Mouse (Mus musculus) MEL (cell line): ENCODE data around the gene Eif2b4. TPM values are rescaled to one million over a fixed set of nuclear protein-coding genes. Genes with fewer than 3 reads are reported as not detected.

Experiments used
- DNase-seq: peaks from one replicate; pipeline ENCODE4 v3.0.0; 2011; ENCODE audit warnings: low read depth, low spot score
- H3K27ac ChIP-seq: 2 replicates; pipeline ENCODE4 v1.5.1; 2012; ENCODE audit warnings: low read depth, mild to moderate bottlenecking, control low read depth, low read length, moderate library complexity; ENCODE audit not compliant: control insufficient read depth
- H3K27me3 ChIP-seq, 2 experiments: fragments of 150-350 bp in 1 of 2; sonication (generic) in 1 of 2; 2 replicates each; pipeline ENCODE4 v1.6.1; 2012; ENCODE audit warnings: low read length in 2 of 2, mild to moderate bottlenecking in 2 of 2, improper control_type of control experiment in 1 of 2, moderate library complexity in 1 of 2; ENCODE audit not compliant: insufficient read depth in 2 of 2, control insufficient read depth in 1 of 2
- H3K36me3 ChIP-seq, 2 experiments: 2 replicates each; pipeline ENCODE4 v1.6.1; 2012 to 2014; ENCODE audit warnings: low read length in 2 of 2, improper control_type of control experiment in 1 of 2, inconsistent platforms in 1 of 2, mild to moderate bottlenecking in 1 of 2; ENCODE audit not compliant: insufficient read depth in 2 of 2, control insufficient read depth in 1 of 2
- H3K4me1 ChIP-seq, 2 experiments: fragments of 150-350 bp in 1 of 2; sonication (generic) in 1 of 2; 2 replicates each; pipeline ENCODE4 v1.6.1; 2012; ENCODE audit warnings: low read length in 2 of 2, improper control_type of control experiment in 1 of 2, mild to moderate bottlenecking in 1 of 2; ENCODE audit not compliant: insufficient read depth in 2 of 2, control insufficient read depth in 1 of 2
- H3K4me3 ChIP-seq, 2 experiments: fragments of 150-350 bp in 1 of 2; sonication (generic) in 1 of 2; 2 replicates each; pipeline ENCODE4 v1.5.1; 2012; ENCODE audit warnings: low read depth in 2 of 2, low read length in 2 of 2, mild to moderate bottlenecking in 2 of 2, moderate library complexity in 2 of 2, control low read depth in 1 of 2, improper control_type of control experiment in 1 of 2; ENCODE audit not compliant: control insufficient read depth in 1 of 2, insufficient read depth in 1 of 2
- H3K79me2 ChIP-seq: 2 replicates; pipeline ENCODE4 v1.6.1; 2012; ENCODE audit warnings: mild to moderate bottlenecking, low read length, moderate library complexity; ENCODE audit not compliant: control insufficient read depth, poor library complexity, insufficient read depth
- H3K9ac ChIP-seq: 2 replicates; pipeline ENCODE4 v1.6.1; 2012; ENCODE audit warnings: low read depth, mild to moderate bottlenecking, control low read depth, low read length, moderate library complexity; ENCODE audit not compliant: control insufficient read depth, poor library complexity, severe bottlenecking
- H3K9me3 ChIP-seq: fragments of 150-350 bp; sonication (generic); replicated peaks from 2 replicates; pipeline ENCODE4 v1.6.1; 2012; ENCODE audit warnings: mild to moderate bottlenecking, low read length, improper control_type of control experiment, moderate library complexity; ENCODE audit not compliant: insufficient read depth
- CHD1 ChIP-seq: IDR thresholded peaks from 2 replicates; pipeline ENCODE4 v1.6.1; 2012; ENCODE audit warnings: low read depth, mild to moderate bottlenecking, inconsistent platforms, low read length, improper control_type of control experiment
- CHD2 ChIP-seq: IDR thresholded peaks from 2 replicates; pipeline ENCODE4 v1.6.1; 2011; ENCODE audit warnings: low read length, improper control_type of control experiment
- CTCF ChIP-seq, 3 experiments: IDR thresholded peaks in 2 of 3; conservative IDR thresholded peaks in 1 of 3; 2 replicates each; pipeline ENCODE4 v1.5.1; 2011 to 2012; ENCODE audit warnings: low read length in 3 of 3, low read depth in 2 of 3, mild to moderate bottlenecking in 2 of 3, improper control_type of control experiment in 1 of 3, inconsistent platforms in 1 of 3, mixed read lengths in 1 of 3, moderate library complexity in 1 of 3; ENCODE audit not compliant: control insufficient read depth in 1 of 3, insufficient read depth in 1 of 3, poor library complexity in 1 of 3, severe bottlenecking in 1 of 3
- E2F4 ChIP-seq: IDR thresholded peaks from 2 replicates; pipeline ENCODE4 v1.6.1; 2011; ENCODE audit warnings: low read depth, low read length, improper control_type of control experiment, borderline replicate concordance
- ETS1 ChIP-seq: IDR thresholded peaks from 2 replicates; pipeline ENCODE4 v1.6.1; 2012; ENCODE audit warnings: low read depth, mild to moderate bottlenecking, inconsistent platforms, low read length, improper control_type of control experiment, moderate library complexity
- GABPA ChIP-seq: IDR thresholded peaks from 2 replicates; pipeline ENCODE4 v1.6.1; 2012; ENCODE audit warnings: low read depth, mild to moderate bottlenecking, inconsistent platforms, low read length, improper control_type of control experiment, moderate library complexity
- GATA1 ChIP-seq: IDR thresholded peaks from 2 replicates; pipeline ENCODE4 v1.6.1; 2011; ENCODE audit warnings: low read depth, low read length, improper control_type of control experiment
- HCFC1 ChIP-seq: IDR thresholded peaks from 2 replicates; pipeline ENCODE4 v1.6.1; 2012; ENCODE audit warnings: low read depth, mild to moderate bottlenecking, inconsistent platforms, low read length, improper control_type of control experiment, moderate library complexity
- JUND ChIP-seq: IDR thresholded peaks from 2 replicates; pipeline ENCODE4 v1.6.1; 2011; ENCODE audit warnings: low read depth, mild to moderate bottlenecking, improper control_type of control experiment, low read length
- KAT2A ChIP-seq: conservative IDR thresholded peaks from 2 replicates; pipeline ENCODE4 v1.6.1; 2012; ENCODE audit warnings: low read depth, low read length, improper control_type of control experiment, inconsistent platforms
- MAFK ChIP-seq: IDR thresholded peaks from 2 replicates; pipeline ENCODE4 v1.6.1; 2011; ENCODE audit warnings: low read depth, mild to moderate bottlenecking, low read length, improper control_type of control experiment, borderline replicate concordance
- MAZ ChIP-seq: IDR thresholded peaks from 2 replicates; pipeline ENCODE4 v1.6.1; 2012; ENCODE audit warnings: low read depth, mild to moderate bottlenecking, inconsistent platforms, low read length, improper control_type of control experiment
- MXI1 ChIP-seq: IDR thresholded peaks from 2 replicates; pipeline ENCODE4 v1.6.1; 2011; ENCODE audit warnings: mild to moderate bottlenecking, low read depth, low read length, improper control_type of control experiment
- MYB ChIP-seq: IDR thresholded peaks from 2 replicates; pipeline ENCODE4 v1.6.1; 2011; ENCODE audit warnings: mild to moderate bottlenecking, low read depth, low read length, improper control_type of control experiment
- MYC ChIP-seq: IDR thresholded peaks from 2 replicates; pipeline ENCODE4 v1.6.1; 2011; ENCODE audit warnings: low read depth, mild to moderate bottlenecking, low read length, improper control_type of control experiment, moderate library complexity
- NELFE ChIP-seq: IDR thresholded peaks from 2 replicates; pipeline ENCODE4 v1.6.1; 2011; ENCODE audit warnings: low read depth, low read length, improper control_type of control experiment
- NRF1 ChIP-seq: IDR thresholded peaks from 2 replicates; pipeline ENCODE4 v1.6.1; 2014; ENCODE audit warnings: low read depth, mild to moderate bottlenecking, inconsistent platforms, low read length, improper control_type of control experiment, moderate library complexity; ENCODE audit not compliant: poor library complexity, insufficient read depth, severe bottlenecking
- POLR2A ChIP-seq, 2 experiments: IDR thresholded peaks; 2 replicates each; pipeline ENCODE4 v1.6.1; 2011 to 2012; ENCODE audit warnings: low read length in 2 of 2, mild to moderate bottlenecking in 2 of 2, control low read depth in 1 of 2, improper control_type of control experiment in 1 of 2, low read depth in 1 of 2, moderate library complexity in 1 of 2; ENCODE audit not compliant: control insufficient read depth in 1 of 2, insufficient read depth in 1 of 2, poor library complexity in 1 of 2
- POLR2AphosphoS2 ChIP-seq: IDR thresholded peaks from 2 replicates; pipeline ENCODE4 v1.6.1; 2011; ENCODE audit warnings: low read length, improper control_type of control experiment
- POLR2AphosphoS5 ChIP-seq: IDR thresholded peaks from 2 replicates; pipeline ENCODE4 v1.6.1; 2012; ENCODE audit warnings: low read depth, borderline replicate concordance, mild to moderate bottlenecking, inconsistent platforms, low read length, moderate library complexity, mixed read lengths
- RAD21 ChIP-seq: IDR thresholded peaks from 2 replicates; pipeline ENCODE4 v1.6.1; 2011; ENCODE audit warnings: mild to moderate bottlenecking, low read depth, low read length, improper control_type of control experiment
- RCOR1 ChIP-seq: IDR thresholded peaks from 2 replicates; pipeline ENCODE4 v1.6.1; 2012; ENCODE audit warnings: low read depth, mild to moderate bottlenecking, inconsistent platforms, low read length, improper control_type of control experiment
- SIN3A ChIP-seq: IDR thresholded peaks from 2 replicates; pipeline ENCODE4 v1.6.1; 2012; ENCODE audit warnings: low read length, improper control_type of control experiment, inconsistent platforms
- TAL1 ChIP-seq: IDR thresholded peaks from 2 replicates; pipeline ENCODE4 v1.6.1; 2012; ENCODE audit warnings: mild to moderate bottlenecking, inconsistent platforms, low read length, moderate library complexity, mixed read lengths
- TBP ChIP-seq: IDR thresholded peaks from 2 replicates; pipeline ENCODE4 v1.8.0; 2011; ENCODE audit warnings: low read depth, low read length, improper control_type of control experiment
- UBTF ChIP-seq: IDR thresholded peaks from 2 replicates; pipeline ENCODE4 v1.6.1; 2012; ENCODE audit warnings: low read depth, mild to moderate bottlenecking, inconsistent platforms, low read length, improper control_type of control experiment, moderate library complexity, borderline replicate concordance; ENCODE audit not compliant: insufficient read depth
- USF1 ChIP-seq: IDR thresholded peaks from 2 replicates; pipeline ENCODE4 v1.6.1; 2014; ENCODE audit warnings: low read depth, mild to moderate bottlenecking, inconsistent platforms, low read length, improper control_type of control experiment, moderate library complexity
- USF2 ChIP-seq, 2 experiments: IDR thresholded peaks; 2 replicates each; pipeline ENCODE4 v1.6.1; 2011 to 2012; ENCODE audit warnings: improper control_type of control experiment in 2 of 2, low read length in 2 of 2, borderline replicate concordance in 1 of 2, inconsistent platforms in 1 of 2, low read depth in 1 of 2, mild to moderate bottlenecking in 1 of 2; ENCODE audit not compliant: insufficient read depth in 1 of 2
- ZMIZ1 ChIP-seq: IDR thresholded peaks from 2 replicates; pipeline ENCODE4 v1.6.1; 2012; ENCODE audit warnings: low read depth, mild to moderate bottlenecking, inconsistent platforms, low read length, improper control_type of control experiment, moderate library complexity
- ZNF384 ChIP-seq: IDR thresholded peaks from 2 replicates; pipeline ENCODE4 v1.6.1; 2012; ENCODE audit warnings: low read depth, mild to moderate bottlenecking, inconsistent platforms, low read length, improper control_type of control experiment
- polyA plus RNA-seq, 2 experiments: library from polyadenylated mRNA; stranded (reverse) in 1 of 2; unstranded in 1 of 2; fragments of >175 nt in 1 of 2; fragments of >200 nt in 1 of 2; gene quantifications; 2 replicates each; pipeline versions ENCODE4 v1.2.1 to v1.2.4; 2012; ENCODE audit warnings: low replicate concordance in 2 of 2, low read depth in 1 of 2; ENCODE audit not compliant: insufficient read length in 2 of 2, insufficient read depth in 1 of 2, missing spikeins in 1 of 2
- total RNA-seq: library from RNA; depleted of rRNA; stranded (reverse); fragments of 300-350 nt; gene quantifications from 2 replicates; pipeline ENCODE4 v1.2.3, GENCODE M21; 2012

The Eif2b4 gene
- total and polyA plus RNA-seq, 3 experiments = 151 to 282 TPM; not detected in 1

- TF ChIP-seq USF1 (no peak), RCOR1 (no peak), POLR2AphosphoS2 (no peak), JUND (no peak), HCFC1 (no peak), MYC (no peak), GATA1 (no peak), E2F4 (no peak), KAT2A (no peak), MAZ (no peak), NRF1 (no peak), USF2 (IDR thresholded peaks at IDR 0.05; ENCODE audit: borderline replicate concordance in 1 of 2, insufficient read depth in 1 of 2, low read depth in 1 of 2, low read length in 2 of 2) (no peak), CTCF (IDR thresholded peaks at IDR 0.05 in 2 of 3, conservative IDR thresholded peaks at IDR 0.05 in 1 of 3; ENCODE audit: control insufficient read depth in 1 of 3, insufficient read depth in 1 of 3, low read depth in 2 of 3, low read length in 3 of 3, poor library complexity in 1 of 3, severe bottlenecking in 1 of 3) (no peak), UBTF (no peak), RAD21 (no peak), POLR2AphosphoS5 (no peak), ETS1 (no peak), MAFK (no peak)
- Histone ChIP-seq H3K27ac (no peak overlapping the region), H3K4me3 (no peak overlapping the region), H3K79me2 (no peaks in the 10 kb centered on the region), H3K4me1 (peaks cover 11 to 14% of the 10 kb centered on the region in 2 experiments), H3K36me3 (peaks cover 34 to 55% of the 10 kb centered on the region in 2 experiments), H3K27me3 (no peaks in the 10 kb centered on the region), H3K9ac (no peak overlapping the region), H3K9me3 (no peaks in the 10 kb centered on the region)
- DNase-seq = no peak
Measured at GRCm38 (mm10) chr5:31168630-31169029, 24.6 kb downstream of the Eif2b4 start.

DNA sequence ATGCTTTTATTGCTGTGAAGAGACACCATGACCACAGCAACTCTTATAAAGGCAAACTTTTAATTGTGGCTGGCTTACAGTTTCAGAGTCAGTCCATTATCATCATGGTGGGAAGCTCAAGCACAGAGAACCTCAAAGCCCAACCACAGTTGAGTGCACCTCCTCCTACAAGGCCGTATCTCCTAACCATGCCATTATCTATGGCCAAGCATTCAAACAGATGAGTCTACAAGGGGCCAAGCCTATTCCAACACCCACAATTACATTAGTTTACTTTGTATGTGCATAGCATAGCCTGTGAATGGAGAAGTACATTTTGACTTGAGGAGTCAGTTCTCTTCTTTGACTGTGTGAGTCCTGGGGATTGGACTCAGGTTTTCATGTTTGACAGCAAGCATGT lies 28.4 kb downstream of the Eif2b4 start:
- Histone ChIP-seq H3K9ac (no peak overlapping the region), H3K27ac (peak overlapping the region; percentile 64)
- TF ChIP-seq CHD2 (no peak), NELFE (no peak), SIN3A (peak; percentile 88), TBP (no peak), ZMIZ1 (no peak), TAL1 (no peak), RAD21 (no peak), POLR2A (IDR thresholded peaks at IDR 0.05; ENCODE audit: control insufficient read depth in 1 of 2, insufficient read depth in 1 of 2, low read depth in 1 of 2, low read length in 2 of 2, poor library complexity in 1 of 2) (no peak; a peak in 1 of 4 replicates), CTCF (IDR thresholded peaks at IDR 0.05 in 2 of 3, conservative IDR thresholded peaks at IDR 0.05 in 1 of 3; ENCODE audit: control insufficient read depth in 1 of 3, insufficient read depth in 1 of 3, low read depth in 2 of 3, low read length in 3 of 3, poor library complexity in 1 of 3, severe bottlenecking in 1 of 3) (no peak), GABPA (no peak), MYC (0 out of 2 replicates have a peak, but pooled peaks have one; percentile 45), USF1 (no peak), ETS1 (peak; percentile 84), MYB (peak; percentile 69), GATA1 (peak; percentile 87), MXI1 (peak; percentile 75), ZNF384 (no peak), KAT2A (0 out of 2 replicates have a peak, but pooled peaks have one; percentile 16), HCFC1 (no peak), RCOR1 (peak; percentile 77), POLR2AphosphoS2 (0 out of 2 replicates have a peak, but pooled peaks have one; percentile 40), USF2 (IDR thresholded peaks at IDR 0.05; ENCODE audit: borderline replicate concordance in 1 of 2, insufficient read depth in 1 of 2, low read depth in 1 of 2, low read length in 2 of 2) (no peak), CHD1 (no peak)

More for the DNA sequence above, 28.4 kb downstream of the Eif2b4 start:
- Histone ChIP-seq H3K4me1 (peaks cover 20 to 22% of the 10 kb centered on the region in 2 experiments), H3K36me3 (peaks cover 48 to 49% of the 10 kb centered on the region in 2 experiments), H3K4me3 (no peak overlapping the region), H3K79me2 (no peaks in the 10 kb centered on the region), H3K27me3 (no peaks in the 10 kb centered on the region), H3K9me3 (no peaks in the 10 kb centered on the region)
- DNase-seq = peak; percentile 89
